Mouse (Mus musculus): ENCODE measurements around the gene Ciapin1.

Ciapin1 gene

GRCm38 (mm10) chr8:94780491-94781154 is 57.5 kb downstream of the Ciapin1 start:
- in situ Hi-C loops (cut with MboI, MseI) = no loop called here

DNA sequence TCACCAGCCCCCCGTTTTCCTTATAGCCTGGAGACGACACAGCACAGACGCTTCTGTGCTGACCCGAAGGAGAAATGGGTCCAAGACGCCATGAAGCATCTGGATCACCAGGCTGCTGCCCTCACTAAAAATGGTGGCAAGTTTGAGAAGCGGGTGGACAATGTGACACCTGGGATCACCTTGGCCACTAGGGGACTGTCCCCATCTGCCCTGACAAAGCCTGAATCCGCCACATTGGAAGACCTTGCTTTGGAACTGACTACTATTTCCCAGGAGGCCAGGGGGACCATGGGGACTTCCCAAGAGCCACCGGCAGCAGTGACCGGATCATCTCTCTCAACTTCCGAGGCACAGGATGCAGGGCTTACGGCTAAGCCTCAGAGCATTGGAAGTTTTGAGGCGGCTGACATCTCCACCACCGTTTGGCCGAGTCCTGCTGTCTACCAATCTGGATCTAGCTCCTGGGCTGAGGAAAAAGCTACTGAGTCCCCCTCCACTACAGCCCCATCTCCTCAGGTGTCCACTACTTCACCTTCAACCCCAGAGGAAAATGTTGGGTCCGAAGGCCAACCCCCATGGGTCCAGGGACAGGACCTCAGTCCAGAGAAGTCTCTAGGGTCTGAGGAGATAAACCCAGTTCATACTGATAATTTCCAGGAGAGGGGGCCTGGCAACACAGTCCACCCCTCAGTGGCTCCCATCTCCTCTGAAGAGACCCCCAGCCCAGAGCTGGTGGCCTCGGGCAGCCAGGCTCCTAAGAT is 58.4 kb downstream of the Ciapin1 start:
- in situ Hi-C loops (cut with MboI, MseI) = no loop called here

DNA sequence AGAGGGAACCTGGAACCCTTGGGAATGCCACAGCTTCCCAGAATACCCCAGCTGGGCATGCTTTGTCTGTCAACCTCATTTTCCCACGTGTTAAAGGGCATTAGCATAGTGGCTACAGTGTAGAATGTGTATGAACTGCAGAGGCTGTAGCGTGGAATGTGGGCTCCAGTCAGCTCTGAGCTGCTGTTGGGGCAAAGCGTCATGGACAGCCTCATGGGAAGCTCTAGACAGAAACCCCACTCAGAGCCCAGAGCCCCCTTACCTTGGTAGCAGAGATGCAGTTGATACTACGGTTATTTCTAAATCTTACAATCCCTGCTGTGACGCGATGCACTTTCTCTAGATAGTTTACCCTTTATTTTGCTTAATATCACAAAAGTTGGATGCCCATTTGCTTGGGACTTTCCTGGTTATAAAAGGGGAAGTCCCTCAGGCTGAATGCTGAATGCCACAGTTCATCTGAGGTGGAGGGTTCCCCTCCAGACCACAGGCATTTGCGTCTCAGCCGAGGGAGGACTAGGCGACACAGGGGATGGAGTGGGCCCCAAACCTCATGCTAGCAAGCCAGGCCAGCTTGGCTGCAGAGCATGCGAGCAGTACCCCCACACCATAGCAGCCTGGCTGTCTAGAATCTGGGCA is 59.1 kb downstream of the Ciapin1 start:
- in situ Hi-C loops (cut with MboI, MseI) = no loop called here

DNA sequence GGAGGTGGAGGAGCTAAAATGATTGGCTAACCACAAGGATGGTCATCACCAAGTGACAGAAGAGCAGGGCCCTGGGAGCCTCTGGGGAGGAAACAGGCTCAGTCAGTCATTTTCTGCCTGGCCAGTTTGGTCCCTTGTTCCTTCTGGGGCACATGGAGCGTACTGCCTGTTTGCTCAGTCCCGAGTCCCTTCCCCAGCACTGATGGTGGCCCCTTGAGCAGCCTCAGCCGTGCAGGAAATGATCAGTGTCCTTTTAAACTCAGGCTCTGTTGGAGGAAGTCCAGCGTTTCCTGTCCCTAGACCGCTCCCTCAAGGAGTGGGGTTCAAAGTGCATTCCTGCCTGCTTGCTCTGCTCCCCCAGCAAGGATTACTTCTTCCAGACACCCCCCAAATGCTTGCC is 59.7 kb downstream of the Ciapin1 start:
- in situ Hi-C loops (cut with MboI, MseI) = no loop called here

- in situ Hi-C loops (cut with MboI, MseI) = no loop called here
Observed at GRCm38 (mm10) chr8:94778036-94778435, 60.1 kb downstream of the Ciapin1 start.

DNA sequence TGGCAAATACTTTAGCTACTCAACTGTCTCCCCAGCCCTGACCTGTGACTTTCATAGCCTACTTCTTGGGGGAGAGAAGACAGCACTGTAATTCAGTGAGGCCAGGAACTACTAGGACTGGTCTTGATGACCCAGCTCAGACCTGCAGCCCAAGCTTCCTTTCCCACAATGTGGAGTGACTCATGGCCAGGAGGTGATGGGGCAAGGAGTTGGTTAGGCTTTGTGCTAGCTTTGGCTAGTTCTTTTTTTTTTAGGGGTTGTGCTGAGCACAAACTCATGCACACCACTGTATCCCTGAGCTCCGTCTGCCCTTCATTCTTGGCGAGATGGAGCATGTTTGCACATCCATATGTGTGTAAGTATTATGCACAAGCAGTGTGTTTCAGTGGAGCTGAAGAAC is 61.8 kb downstream of the Ciapin1 start:
- in situ Hi-C loops (cut with MboI, MseI) = no loop called here

DNA sequence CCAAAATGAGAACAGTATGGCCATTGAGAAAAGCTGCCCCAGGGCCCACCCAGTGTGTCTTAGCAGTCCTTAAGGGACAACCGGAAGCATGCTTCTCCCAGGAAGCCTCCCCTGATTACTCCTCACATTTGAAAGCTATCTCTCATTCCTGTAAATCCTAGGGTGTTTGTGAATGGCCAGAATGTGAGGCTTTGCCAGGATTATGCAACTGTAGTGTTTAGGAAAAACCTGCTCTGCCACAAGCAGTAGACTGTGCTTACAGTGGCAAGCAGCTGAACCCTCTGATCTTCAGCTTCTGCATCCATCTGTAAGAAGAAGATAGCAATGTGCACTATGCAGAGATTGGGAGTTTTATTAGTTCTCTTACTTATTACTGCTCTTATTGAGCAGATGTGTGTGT is 63.6 kb downstream of the Ciapin1 start:
- in situ Hi-C loops (cut with MboI, MseI) = no loop called here

DNA sequence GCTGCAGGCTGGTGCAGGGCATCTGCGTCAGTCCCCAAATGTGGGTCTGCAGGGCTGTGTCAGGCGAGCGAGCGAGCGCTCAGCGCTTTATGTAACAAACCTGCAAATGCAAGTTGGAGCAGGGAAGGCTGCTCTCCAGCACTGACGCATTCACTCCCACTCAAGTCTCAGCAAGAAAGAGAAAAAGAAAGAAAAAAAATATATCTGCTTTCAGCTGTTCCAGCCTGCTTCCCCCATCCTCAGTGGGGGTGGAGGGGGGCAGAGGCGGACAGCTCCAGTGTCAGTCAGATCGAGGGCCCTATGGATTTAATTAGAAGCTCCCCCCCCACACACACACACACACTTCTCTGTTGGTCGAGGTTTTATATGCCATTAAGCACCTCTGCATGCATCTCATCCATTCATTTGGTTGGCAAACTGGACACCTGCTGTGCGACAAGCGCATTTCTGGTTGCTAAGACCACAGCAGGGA is 64.4 kb downstream of the Ciapin1 start:
- in situ Hi-C loops (cut with MboI, MseI) = no loop called here

- in situ Hi-C loops (cut with MboI, MseI) = no loop called here
Observed at GRCm38 (mm10) chr8:94773048-94773447, 65.1 kb downstream of the Ciapin1 start.

GRCm38 (mm10) chr8:94771941-94772670 is 66.1 kb downstream of the Ciapin1 start, which contains the start of gene Cx3cl1:
Cx3cl1 (plus strand) TSS chr8:94772009.
- in situ Hi-C loops (cut with MboI, MseI) = no loop called here

GRCm38 (mm10) chr8:94770945-94771344 is 67.2 kb downstream of the Ciapin1 start:
- in situ Hi-C loops (cut with MboI, MseI) = no loop called here
